Mouse (Mus musculus) Patski (cell line): ENCODE measurements around the gene Sfn. TPM values are rescaled to one million over a fixed set of nuclear protein-coding genes. Genes with fewer than 3 reads are reported as not detected.

Source experiments
- ATAC-seq: fragments of 100-300 bp; one replicate; pipeline ENCODE4 v1.8.0; 2021
- CTCF ChIA-PET: fragments of 350-600 bp; sonication (Branson Sonifier 250); formaldehyde crosslinking; loops from one replicate; lab custom pipeline; 2022; ENCODE audit warnings: inconsistent platforms; lab: Charles Lee
- POLR2A ChIA-PET: fragments of 350-600 bp; sonication (Branson Sonifier 250); formaldehyde crosslinking; loops from one replicate; lab custom pipeline; 2022; ENCODE audit warnings: antibody characterized with exemption, inconsistent platforms; lab: Charles Lee
- DNase-seq: peaks from one replicate; pipeline ENCODE4 v3.0.0-alpha.2; 2011; ENCODE audit warnings: low read depth, low spot score
- H3K27me3 ChIP-seq: fragments of 371-371 bp; one replicate; pipeline ENCODE4 v1.5.1; 2021
- CTCF ChIP-seq: fragments of 100-300 bp; IDR thresholded peaks from one replicate; pipeline ENCODE4 v1.5.1; 2021
- in situ Hi-C: fragments of 300-500 bp; cut with MboI; formaldehyde crosslinking; loops from 3 replicates; pipeline ENCODE4 v1.11.1; 2018; ENCODE audit warnings: low pct_unique_long_range_greater_than_20kb, mixed read lengths
- polyA plus RNA-seq: library from polyadenylated mRNA; unstranded; gene quantifications from one replicate; pipeline ENCODE4 v1.2.3, GENCODE M21; 2021

Sfn gene
- polyA plus RNA-seq, 1 experiment from 2014 or later, result 5.8 TPM

DNA sequence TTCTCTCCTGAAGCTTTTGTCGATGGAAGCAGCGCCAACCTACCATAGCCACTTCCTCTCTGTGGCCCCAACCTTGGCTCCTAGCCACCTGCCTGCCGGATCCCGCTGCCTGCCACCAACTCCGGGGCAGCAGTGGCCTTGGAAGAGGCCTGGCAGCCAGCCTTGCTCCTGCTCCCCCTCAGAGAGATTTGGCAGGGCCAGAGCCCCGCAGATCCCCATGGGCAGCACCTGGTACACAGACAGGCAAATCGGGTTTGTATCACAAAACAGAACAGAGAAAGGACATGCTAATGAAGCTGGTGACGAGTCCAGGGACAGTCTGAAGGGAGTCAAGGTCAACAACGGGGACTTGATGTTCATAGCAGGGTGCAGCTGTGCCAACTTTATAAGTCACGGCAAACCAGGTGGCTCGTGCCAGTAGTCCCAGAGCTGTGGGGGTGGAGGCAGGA is 38.8 kb downstream of the Sfn start:
- DNase-seq, result no peak
- ChIA-PET CTCF (no interaction called here), POLR2A (no interaction called here)
- no peaks in the 10 kb centered on the region for H3K27me3 ChIP-seq
- in situ Hi-C loops, result no loop called here
- ATAC-seq, result no peak
- no peak for TF ChIP-seq CTCF

DNA sequence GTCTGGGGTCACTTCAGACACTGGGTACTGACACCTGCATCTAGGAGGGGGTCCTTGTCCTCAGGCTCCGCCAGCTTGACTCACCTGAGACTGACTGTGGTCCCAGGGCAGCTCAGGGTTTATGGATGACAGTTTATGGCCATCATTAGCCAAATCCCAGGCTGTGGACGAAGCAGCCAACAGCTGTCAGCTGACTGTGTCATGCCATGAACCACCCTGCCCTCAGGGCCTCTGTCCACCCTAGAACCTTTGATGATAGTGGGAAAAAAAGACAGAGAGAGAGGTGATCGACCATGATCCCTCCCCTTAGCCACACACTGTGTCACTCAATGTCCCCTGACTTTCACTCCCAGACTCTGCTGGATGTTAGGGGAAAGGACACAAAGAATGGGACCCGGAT is 40.3 kb downstream of the Sfn start:
- no peak for TF ChIP-seq CTCF
- no peaks in the 10 kb centered on the region for H3K27me3 ChIP-seq
- ChIA-PET POLR2A (no interaction called here), CTCF (no interaction called here)
- in situ Hi-C loops, result no loop called here
- ATAC-seq, result no peak
- no peak for DNase-seq

DNA sequence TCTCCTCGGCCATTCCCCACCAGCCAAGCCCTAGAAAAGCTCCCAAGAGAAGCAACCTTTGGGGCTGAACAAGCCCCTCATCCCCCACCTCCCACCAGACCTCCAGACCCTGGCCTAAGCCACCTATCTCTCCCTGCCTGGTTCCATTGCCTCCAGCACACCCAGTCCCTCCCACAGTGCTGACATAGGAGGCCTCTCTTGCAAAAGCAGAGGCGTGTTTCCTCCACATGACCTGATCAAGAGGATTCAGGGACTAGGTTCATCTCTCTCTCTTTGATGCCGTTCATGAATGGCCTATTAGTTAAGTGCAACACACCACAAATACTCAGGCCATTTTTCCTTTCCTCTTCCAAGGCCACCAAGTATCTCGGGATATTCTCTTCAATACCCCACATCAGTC is 42.1 kb downstream of the Sfn start:
- ATAC-seq (no peak), DNase-seq (no peak)
- no peak for TF ChIP-seq CTCF
- no peaks in the 10 kb centered on the region for H3K27me3 ChIP-seq
- POLR2A ChIA-PET, result no interaction called here
- in situ Hi-C loops, result no loop called here
- CTCF ChIA-PET, result no interaction called here

DNA sequence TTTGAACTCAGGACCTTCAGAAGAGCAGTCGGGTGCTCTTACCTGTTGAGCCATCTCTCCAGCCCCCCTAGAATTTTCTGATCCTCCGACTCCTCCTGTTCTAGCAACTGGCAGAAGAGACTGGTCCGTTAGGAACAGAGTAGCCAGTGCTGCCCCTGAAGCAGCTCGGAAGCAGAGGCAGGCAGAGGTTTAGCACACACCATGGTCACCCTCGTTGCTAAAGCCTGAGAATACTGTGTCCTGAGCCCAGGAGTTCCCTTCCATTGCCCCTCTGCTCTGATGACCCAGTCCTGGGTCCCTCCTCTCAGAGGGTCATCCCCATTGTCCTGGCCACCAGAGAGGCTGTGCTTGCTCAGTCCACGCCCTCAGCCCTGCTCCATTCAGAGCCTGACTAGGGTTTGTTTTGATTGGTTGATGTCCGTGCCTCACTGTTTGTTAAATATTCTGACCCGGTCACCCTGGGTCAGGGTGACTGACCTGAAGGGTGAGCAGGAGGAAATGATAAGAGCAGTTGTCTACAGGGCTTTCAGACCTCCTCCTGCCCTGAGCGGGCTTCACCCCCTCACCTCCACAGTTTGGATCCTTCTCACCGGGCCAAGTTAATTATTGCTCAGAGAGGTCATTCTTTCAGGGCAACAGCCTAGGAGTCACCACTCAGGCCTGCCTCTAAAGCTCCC is 44.8 kb downstream of the Sfn start:
- TF ChIP-seq CTCF, result no peak
- CTCF ChIA-PET, result no interaction called here
- peaks cover 6% of the 10 kb centered on the region for H3K27me3 ChIP-seq
- DNase-seq (no peak), ATAC-seq (no peak)
- in situ Hi-C loops, result no loop called here
- POLR2A ChIA-PET, result no interaction called here

DNA sequence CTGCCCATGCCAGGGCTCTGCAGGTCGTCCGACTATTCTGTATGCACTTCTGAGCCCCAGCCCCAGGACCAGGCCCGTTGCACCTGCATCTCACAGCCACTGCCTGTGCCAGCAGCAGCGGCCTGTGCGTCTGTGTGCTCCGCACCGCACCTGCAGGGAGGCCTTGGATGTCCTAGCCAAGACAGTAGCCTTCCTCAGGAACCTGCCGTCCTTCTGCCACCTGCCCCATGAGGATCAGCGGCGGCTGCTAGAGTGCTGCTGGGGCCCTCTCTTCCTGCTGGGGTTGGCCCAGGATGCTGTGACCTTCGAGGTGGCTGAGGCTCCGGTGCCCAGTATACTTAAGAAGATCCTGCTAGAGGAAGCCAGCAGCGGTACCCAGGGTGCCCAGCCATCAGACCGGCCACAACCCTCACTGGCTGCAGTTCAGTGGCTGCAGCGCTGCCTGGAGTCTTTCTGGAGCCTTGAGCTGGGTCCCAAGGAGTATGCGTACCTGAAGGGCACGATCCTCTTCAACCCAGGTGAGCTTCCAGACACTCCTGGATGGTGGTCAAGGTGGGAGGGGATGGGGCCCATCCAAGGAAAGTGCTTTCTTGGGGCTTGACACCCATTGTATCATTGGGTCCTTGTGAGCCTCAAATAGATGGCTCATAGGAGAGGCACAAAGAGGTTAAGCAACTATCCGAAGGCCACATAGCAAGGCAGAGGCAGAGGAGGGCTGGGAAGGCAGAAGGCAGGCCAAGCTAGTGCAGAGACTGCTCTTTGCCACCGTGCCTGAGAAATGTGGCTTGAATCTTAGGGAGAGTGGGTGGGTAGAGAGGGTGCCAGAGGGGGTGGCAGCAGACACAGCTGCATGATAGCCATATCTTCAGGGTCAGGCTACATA is 48.3 kb downstream of the Sfn start:
- ChIA-PET CTCF (no interaction called here), POLR2A (no interaction called here)
- peaks cover 11% of the 10 kb centered on the region for H3K27me3 ChIP-seq
- in situ Hi-C loops, result no loop called here
- DNase-seq (no peak), ATAC-seq (no peak)
- no peak for TF ChIP-seq CTCF

DNA sequence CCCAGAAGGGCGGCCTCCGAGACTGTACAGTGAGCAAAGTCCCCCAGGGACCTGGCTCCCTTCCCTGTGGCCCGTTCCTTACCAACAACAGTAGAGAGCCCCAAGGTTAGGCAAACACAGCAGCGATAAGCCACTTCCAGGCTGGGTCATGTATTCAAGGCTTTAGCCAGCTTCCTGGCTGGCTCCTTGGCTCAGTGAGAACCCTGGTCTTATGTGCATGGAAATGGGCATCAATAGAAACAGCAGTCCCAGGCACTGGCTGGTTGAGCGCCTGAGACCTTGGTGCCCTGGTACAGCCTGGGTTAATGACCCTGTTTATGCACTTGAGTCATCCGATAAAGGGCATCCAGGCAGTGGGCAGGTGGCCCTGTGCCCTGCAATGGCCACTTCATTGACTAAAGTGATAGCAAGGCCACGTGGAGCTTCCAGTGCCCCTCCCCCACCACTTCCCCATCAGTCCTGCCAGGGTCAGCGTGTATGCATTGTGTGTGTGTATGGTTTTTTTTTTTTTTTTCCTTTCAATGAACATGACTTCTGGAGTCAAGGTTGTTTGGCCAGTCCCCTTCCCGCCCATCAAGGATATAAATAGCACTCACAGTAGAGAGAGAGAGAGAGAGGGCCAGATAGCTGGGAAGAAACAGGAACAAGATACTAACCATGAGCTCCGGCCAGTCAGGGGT is 49.1 kb downstream of the Sfn start, which contains the start of gene Nr0b2:
Gene Nr0b2, plus strand, starts transcription at position 609 of the 680 bp plus-strand sequence.
- CTCF ChIA-PET, result no interaction called here
- TF ChIP-seq CTCF, result no peak
- POLR2A ChIA-PET, result no interaction called here
- in situ Hi-C loops, result no loop called here
- DNase-seq (no peak), ATAC-seq (no peak)
- peaks cover 11% of the 10 kb centered on the region for H3K27me3 ChIP-seq

DNA sequence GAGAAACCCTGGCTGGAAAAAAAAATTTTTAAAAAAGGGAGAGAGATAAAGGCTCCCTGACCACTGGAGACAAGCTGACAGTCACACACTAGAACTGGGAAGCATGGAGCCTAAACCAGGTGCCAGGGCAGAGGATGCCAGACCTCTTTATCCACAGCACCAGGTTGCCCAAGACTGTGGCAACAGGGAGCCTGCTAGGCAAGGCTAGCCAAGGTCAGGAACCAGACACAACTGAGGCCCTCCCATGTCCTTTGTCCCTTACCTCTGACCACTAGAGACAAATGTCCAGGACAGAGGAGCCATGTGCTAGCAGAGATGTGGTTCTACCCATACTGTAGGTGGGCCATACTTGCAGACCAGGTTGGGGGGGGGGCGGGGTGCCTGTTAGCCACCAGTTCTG is 49.9 kb downstream of the Sfn start:
- ATAC-seq (no peak), DNase-seq (no peak)
- peaks cover 11% of the 10 kb centered on the region for H3K27me3 ChIP-seq
- TF ChIP-seq CTCF, result no peak
- POLR2A ChIA-PET, result no interaction called here
- in situ Hi-C loops, result no loop called here
- CTCF ChIA-PET, result no interaction called here

Other genes starting within 250 kb of the Sfn start
- gene Wdtc1, start 248.7 kb downstream of the Sfn start, polyA plus RNA-seq, result 33.8 TPM
- 25.2 TPM for gene Slc9a1, start 232.5 kb downstream of the Sfn start, polyA plus RNA-seq
- gene Tent5b, start 122.0 kb downstream of the Sfn start, polyA plus RNA-seq, result 5.5 TPM
- gene Trnp1, start 103.6 kb downstream of the Sfn start, polyA plus RNA-seq, result 0.23 TPM
- gene Kdf1, start 83.2 kb downstream of the Sfn start, polyA plus RNA-seq, result 0.04 TPM
- gene Nudc, start 56.2 kb downstream of the Sfn start, polyA plus RNA-seq, result 160 TPM
- gene Nr0b2, start 48.8 kb downstream of the Sfn start, polyA plus RNA-seq, result not detected
- 7.1 TPM for gene Gpatch3, start 27.4 kb downstream of the Sfn start, polyA plus RNA-seq
- gene Gpn2, start 17.8 kb downstream of the Sfn start, polyA plus RNA-seq, result 15.4 TPM
- 48.3 TPM for gene Zdhhc18, start 48.0 kb upstream of the Sfn start, polyA plus RNA-seq
- 6.9 TPM for gene Pigv, start 70.5 kb upstream of the Sfn start, polyA plus RNA-seq
- gene Arid1a, start 154.6 kb upstream of the Sfn start, polyA plus RNA-seq, result 33.2 TPM